Mouse (Mus musculus) spleen, adult 12 weeks (tissue): Measurements from ENCODE around the gene Ptprr.

Experiments used
- DNase-seq: peaks from one replicate; pipeline ENCODE4 v3.0.0; 2022; ENCODE audit warnings: low spot score

Ptprr gene

DNA sequence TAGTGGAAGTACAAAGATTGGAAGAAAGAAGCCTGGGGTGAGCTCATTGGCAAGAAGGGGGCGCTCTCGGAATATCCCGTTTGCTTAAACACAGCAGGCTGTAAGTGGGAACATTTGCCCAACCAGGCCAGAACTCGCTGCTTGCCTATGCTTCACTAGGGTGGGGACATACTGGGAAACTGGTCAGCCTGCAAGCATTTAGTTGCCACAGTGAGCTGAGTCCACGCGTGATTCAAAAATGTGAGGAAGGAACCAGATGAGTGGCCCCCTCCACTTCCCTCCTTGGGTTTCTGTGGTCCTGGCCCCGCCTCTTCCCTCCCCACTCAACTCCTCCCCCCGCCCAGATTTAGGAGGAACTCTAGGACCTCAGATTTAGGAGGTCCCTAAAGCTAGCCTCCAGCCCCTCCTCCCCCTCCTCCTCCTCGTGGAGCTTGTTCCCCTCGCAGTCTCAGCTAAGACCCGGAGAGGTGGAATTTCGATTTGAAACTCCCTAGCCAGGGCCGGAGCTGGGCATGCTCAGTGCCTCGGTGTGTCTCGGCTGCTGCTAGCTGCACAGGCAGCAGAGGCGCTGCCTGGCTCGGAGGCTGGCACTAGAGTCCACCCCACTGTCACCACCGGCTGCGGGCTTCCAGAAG is at the start of gene Ptprr:
Gene Ptprr, plus strand, starts transcription at position 369 of the 635 bp plus-strand sequence.
- DNase-seq: no peak

DNA sequence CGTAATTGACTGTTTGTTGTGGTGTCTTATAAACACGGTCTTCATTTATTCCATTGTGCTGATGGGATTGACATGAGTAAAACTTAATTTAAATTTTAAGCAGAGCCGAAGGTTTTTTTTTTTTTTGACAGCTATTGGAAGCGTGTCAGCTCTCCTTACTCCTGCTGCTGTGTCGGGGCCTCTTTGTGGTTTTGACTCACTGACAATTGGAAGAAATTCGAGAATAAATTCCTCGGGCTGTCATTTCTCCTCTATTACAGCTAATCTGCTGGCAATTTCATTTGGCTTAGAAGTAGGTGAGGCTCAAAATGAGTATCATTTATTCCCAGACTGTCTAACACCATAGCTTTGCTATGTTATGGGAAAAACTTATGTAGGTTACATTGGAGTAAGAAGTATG is 41.7 kb upstream of the Ptprr start:
- no peak for DNase-seq

DNA sequence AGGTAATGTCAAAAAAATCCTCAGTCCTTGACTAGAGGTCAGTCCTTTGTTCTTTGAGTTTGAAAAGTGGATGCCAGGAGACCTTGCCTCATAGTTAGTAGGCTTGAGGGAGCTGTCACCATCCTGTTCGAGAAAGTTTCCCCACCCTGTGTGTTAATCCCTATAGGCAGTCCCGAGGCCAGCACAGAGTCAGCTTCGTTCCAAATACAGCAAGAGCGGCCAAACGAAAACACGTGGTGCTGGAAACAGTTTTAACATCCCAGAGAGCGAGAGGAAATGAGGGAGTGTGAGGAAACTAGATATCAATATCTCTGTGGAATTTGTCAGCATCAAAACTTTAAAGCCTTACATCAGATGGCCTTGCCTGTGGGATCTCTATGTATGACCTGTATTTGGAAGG is 39.0 kb upstream of the Ptprr start:
- no peak for DNase-seq

GRCm38 (mm10) chr10:115980018-115980417 is 38.0 kb upstream of the Ptprr start:
- DNase-seq: no peak

GRCm38 (mm10) chr10:115984308-115984707 is 33.7 kb upstream of the Ptprr start:
- DNase-seq: no peak

GRCm38 (mm10) chr10:116001838-116002237 is 16.2 kb upstream of the Ptprr start:
- no peak for DNase-seq

DNA sequence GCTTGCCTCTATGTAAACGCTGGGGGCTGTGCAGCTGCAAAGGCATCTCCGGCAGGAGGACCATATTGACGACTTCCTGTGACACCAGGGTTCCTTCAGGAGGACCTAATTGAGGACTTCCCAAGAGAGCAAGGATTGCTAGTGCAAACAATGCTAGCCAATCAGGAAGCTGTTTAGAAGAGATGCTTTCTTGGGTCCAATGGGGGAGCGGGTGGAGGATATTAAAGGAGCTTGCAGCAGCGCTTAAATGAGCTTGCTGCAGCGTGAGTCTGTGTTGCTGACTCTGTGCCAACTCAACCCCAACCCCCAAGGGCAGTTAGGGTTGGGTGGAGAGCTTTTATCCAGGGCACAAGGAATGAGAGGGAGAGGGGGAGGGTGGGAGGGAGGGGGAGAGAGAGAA is 11.3 kb upstream of the Ptprr start:
- no peak for DNase-seq

DNA sequence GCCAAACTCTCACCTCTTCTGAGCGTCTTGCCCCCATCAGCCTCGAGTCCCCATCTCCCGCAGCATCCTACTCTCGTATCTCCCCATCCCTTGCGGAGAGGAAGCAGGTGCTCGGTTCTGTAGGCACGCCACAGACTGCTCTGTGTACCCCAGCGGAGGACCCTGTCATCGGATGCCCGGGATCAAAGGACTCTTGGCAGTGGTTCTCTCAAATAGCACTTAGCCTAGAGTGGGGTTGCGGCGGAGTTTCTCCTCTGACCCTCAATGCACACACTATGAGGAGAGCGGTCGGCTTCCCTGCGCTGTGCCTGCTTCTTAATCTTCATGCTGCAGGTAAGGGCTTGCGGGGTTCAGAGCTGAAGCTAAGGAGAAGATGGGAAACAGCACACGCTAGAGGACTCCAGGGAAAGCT is 473 bp downstream of the Ptprr start:
- DNase-seq: no peak

DNA sequence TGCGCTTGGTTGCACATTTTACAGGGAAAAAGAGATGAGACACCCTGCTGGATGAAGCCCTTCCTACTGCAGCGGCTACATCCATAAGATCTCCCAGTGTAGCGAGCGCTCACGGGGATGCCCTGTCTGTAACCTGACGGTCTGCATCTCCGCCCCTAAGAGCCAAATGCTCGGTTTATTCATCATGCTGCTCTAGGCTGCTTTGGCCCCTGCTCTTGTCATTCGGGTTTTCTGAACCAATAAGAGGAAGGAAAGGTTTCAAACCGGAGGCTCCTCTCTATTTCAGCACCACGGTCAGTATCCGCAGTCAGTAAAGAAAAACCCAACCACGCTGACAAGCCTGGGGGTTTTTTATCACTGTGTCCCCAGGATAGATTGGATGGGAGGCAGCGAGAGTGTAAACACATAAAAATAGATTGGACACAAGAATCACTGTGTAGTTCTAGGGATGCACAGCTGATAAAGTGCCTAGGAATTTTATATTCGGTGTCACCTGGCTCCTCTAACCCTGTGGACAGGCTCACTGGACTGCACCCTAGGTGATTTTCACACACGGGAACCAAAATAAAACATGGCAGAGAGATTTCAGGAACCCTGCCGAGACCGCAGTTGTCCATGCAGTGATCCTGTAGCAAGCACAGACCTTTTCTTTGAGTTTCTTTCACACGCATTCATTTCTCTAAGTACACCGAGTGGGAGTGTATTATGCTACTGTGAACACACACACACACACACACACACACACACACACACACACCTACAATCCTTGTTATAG is 1.3 kb downstream of the Ptprr start:
- DNase-seq: no peak

GRCm38 (mm10) chr10:116021081-116021480 is 3.1 kb downstream of the Ptprr start:
- no peak for DNase-seq

DNA sequence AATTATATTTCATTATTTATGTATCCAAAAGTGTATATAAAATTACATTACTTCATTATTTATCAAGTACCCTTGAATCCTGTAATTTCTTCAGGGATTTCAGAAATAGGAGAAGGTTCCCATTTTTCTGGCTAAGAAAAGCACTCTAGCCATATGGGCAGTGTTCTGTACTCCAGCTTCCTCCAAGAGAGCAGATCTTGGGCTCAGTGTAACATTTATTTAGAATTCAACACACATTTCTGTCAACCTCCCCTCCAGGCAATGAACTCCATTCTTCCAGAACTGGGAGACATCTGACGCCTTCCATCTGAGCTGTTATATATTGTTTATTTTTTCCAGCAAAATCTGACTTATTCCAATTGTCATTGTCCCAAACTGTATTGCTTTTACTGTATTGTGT is 20.1 kb downstream of the Ptprr start:
- no peak for DNase-seq

DNA sequence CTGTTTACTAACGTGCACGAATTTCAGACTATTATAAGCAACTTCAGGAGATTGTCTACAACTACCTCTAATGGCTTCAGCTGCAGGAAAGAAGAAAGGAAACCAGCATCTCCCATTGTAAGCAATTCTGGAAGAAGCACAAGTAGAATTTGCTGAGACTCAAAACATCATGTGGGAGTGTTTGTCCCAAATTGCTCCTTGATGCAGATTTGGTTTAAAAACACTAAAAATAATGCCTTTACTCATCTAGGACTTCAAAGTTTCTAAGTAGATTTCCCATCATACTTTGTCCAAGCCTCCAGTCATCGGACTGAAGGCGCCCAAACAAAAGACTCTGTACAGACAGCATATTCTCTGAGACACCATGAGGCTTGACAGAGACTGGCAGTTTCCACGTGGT is 57.9 kb downstream of the Ptprr start:
- DNase-seq: no peak

DNA sequence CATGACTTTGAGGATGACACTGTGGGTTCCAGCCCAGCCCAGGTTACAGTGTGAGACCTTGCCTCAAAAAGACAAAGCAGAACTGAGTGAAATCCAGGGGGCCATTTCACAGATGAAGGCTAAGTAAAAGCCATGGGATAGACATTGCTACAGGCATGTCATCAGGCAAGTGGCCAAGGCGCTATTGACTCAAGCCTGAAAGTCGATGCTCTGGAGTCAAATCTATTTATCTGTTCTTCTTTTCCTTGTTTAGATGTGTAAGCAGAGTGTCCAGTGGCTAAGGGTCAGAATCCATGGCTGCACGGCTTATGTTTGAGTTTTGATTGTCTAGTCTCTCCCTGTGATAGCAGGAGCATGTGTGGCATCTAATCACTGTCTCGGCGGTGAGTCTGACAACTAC is 60.6 kb downstream of the Ptprr start:
- DNase-seq: no peak

DNA sequence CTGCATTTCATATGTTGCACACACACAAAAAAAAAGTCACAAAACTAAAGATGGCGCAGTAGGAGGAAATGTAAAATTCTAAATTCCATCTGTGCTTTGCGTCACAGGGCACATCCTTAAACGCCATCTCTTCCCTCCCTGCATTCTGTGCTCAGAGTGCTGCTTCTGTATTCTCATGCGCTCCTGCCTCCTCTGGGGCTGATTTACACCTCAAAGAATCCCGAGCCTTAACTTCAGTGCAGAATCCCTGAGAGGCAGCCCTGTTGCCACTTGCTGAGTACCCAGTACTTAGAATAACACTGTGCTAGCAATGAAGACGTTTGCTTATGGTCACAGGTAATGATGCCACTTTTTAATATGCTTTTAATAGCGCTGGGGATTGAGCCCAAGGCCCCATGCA is 61.4 kb downstream of the Ptprr start:
- no peak for DNase-seq

- DNase-seq: no peak
These were observed 62.8 kb downstream of the Ptprr start for GRCm38 (mm10) chr10:116080841-116081240.

- DNase-seq: no peak
These were observed 66.0 kb downstream of the Ptprr start for GRCm38 (mm10) chr10:116083965-116084364.

DNA sequence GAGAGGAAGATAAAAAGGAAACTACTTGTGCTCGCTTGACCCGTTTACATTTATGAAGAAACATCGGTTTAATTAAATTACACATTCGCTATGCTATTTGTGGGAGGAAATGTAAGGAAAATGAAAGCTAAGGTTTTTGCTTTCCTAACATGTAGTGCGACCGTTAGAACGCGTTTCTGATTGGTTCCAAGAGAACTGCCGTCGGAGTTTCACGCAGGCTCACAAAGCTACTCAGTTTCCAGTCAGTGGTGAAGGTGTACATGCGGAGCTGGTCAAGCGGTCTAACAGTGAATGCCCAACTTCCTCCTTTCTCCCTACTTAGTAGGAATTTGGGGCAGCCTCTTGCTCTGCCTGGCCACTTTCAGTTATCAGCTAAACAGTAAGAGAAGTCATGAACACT is 78.5 kb downstream of the Ptprr start:
- no peak for DNase-seq

- DNase-seq: no peak
These were observed 80.5 kb downstream of the Ptprr start for GRCm38 (mm10) chr10:116098470-116098869.

GRCm38 (mm10) chr10:116108176-116108575 is 90.2 kb downstream of the Ptprr start:
- no peak for DNase-seq

DNA sequence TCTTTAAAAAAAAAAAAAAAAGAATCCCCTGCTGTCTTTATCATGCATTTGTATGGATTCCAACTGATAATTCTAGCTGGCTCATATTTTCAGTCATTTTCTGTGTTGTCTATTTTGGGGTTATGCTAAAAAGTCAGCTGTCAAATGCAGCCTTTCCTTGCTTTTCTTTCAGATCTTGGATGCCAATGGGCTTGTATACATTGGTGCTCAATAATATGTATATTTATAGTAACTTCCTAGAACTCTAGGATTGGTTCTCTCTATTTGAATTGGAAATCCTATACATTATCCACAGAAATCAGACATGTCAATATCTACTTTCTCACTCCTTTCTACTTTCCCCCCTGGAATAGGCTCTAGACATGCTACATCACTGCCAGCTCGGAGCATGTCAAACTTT is 90.7 kb downstream of the Ptprr start:
- DNase-seq: no peak

DNA sequence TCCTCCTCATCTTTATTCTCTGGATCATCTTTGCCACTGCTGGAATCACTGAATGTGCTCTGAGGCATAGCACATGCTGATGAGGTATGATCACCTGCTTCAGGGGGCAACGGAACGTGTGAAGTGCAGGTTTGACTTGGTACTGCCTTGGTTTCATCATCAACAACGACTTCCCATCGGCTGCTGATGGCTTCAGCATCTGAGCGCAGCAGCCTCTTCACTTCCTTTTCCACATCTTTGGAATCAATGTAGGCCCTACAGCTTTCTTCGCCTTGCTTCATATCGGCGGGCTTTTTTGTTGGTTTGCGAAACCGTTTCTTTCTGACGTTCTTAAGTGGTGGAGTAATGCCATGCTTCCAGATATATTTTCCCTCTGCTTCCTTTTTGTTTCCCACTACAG is 94.9 kb downstream of the Ptprr start:
- DNase-seq: no peak

- no peak for DNase-seq
These were observed 96.0 kb downstream of the Ptprr start, which contains the start of gene 4933416C03Rik for GRCm38 (mm10) chr10:116113867-116114474. Gene 4933416C03Rik (minus strand): TSS chr10:116113917.
